Mouse (Mus musculus) lung, postnatal 0 days (tissue): ENCODE data around the gene Sirt7.

Experiments used
- CTCF ChIP-seq: IDR thresholded peaks from 2 replicates; pipeline ENCODE4 v1.5.1; 2016; ENCODE audit warnings: antibody characterized with exemption, mild to moderate bottlenecking
- EP300 ChIP-seq: IDR thresholded peaks from 2 replicates; pipeline ENCODE4 v1.6.1; 2016; ENCODE audit warnings: antibody characterized with exemption, mild to moderate bottlenecking, control low read depth

GRCm38 (mm10) chr11:120627468-120628300 is 2.6 kb upstream of the Sirt7 start:
- no peak for TF ChIP-seq CTCF
- no peak for TF ChIP-seq EP300
